Mouse (Mus musculus) neural tube, embryonic 15.5 days (tissue): ENCODE measurements around the gene Helz. TPM values are rescaled to one million over a fixed set of nuclear protein-coding genes. Genes with fewer than 3 reads are reported as not detected.

ENCODE experiments used
- ATAC-seq: fragments of 200-750 bp; cut with Nextera tagmentation; 2 replicates; pipeline ENCODE4 v1.8.0; 2017; ENCODE audit warnings: mild to moderate bottlenecking, moderate TSS enrichment, moderate library complexity; ENCODE audit not compliant: low FRiP score
- H3K27ac ChIP-seq: fragments of 300-500 bp; sonication (generic); replicated peaks from 2 replicates; pipeline ENCODE4 v1.5.1; 2015; ENCODE audit warnings: mild to moderate bottlenecking, inconsistent platforms
- H3K27me3 ChIP-seq: fragments of 300-500 bp; sonication (generic); replicated peaks from 2 replicates; pipeline ENCODE4 v1.6.1; 2015; ENCODE audit warnings: inconsistent platforms
- H3K36me3 ChIP-seq: fragments of 300-500 bp; sonication (generic); 2 replicates; pipeline ENCODE4 v1.6.1; 2015; ENCODE audit warnings: inconsistent platforms
- H3K4me1 ChIP-seq: fragments of 300-500 bp; sonication (generic); 2 replicates; pipeline ENCODE4 v1.6.1; 2015; ENCODE audit warnings: inconsistent platforms
- H3K4me2 ChIP-seq: fragments of 300-500 bp; sonication (generic); 2 replicates; pipeline ENCODE4 v1.6.1; 2015; ENCODE audit warnings: inconsistent platforms, mild to moderate bottlenecking, moderate library complexity
- H3K4me3 ChIP-seq: fragments of 300-500 bp; sonication (generic); replicated peaks from 2 replicates; pipeline ENCODE4 v1.5.1; 2015; ENCODE audit warnings: mild to moderate bottlenecking, inconsistent platforms
- H3K9ac ChIP-seq: fragments of 300-500 bp; sonication (generic); replicated peaks from 2 replicates; pipeline ENCODE4 v1.6.1; 2015; ENCODE audit warnings: mild to moderate bottlenecking, inconsistent platforms
- H3K9me3 ChIP-seq: fragments of 300-500 bp; sonication (generic); replicated peaks from 2 replicates; pipeline ENCODE4 v1.6.1; 2016; ENCODE audit warnings: inconsistent platforms
- WGBS: fragments of 180-500 bp; shearing (Covaris S2); methylation state at CpG from one replicate; pipeline ENCODE4 v1.1.7; 2015; ENCODE audit warnings: mixed read lengths; 5-methylcytosine and 5-hydroxymethylcytosine counted together
- polyA plus RNA-seq: library from polyadenylated mRNA; unstranded; fragments of >200 nt; fragmentation: Nextera tagmentation; extraction: Ambion mirVana; gene quantifications from 2 replicates; pipeline ENCODE4 v1.2.1, GENCODE M21; 2015

The Helz gene
- polyA plus RNA-seq, 1 experiment from 2014 or later: 13.5 TPM

GRCm38 (mm10) chr11:107705476-107706074 lies 157.8 kb downstream of the Helz start:
- no peaks in the 10 kb centered on the region for H3K9me3 ChIP-seq
- ATAC-seq: no peak
- H3K4me1 ChIP-seq: peaks cover 28% of the 10 kb centered on the region
- no peaks in the 10 kb centered on the region for H3K36me3 ChIP-seq
- no peak overlapping the region for H3K9ac ChIP-seq
- no peak overlapping the region for H3K4me3 ChIP-seq
- no peak overlapping the region for H3K4me2 ChIP-seq
- H3K27me3 ChIP-seq: 0 out of 2 replicates have a peak, but pooled peaks cover 2% of the 10 kb centered on the region
- H3K27ac ChIP-seq: no peak overlapping the region
- WGBS: 68% methylated on average over 11 of the region's 11 CpGs

- Histone ChIP-seq H3K27ac (no peak overlapping the region), H3K4me2 (peak overlapping the region; percentile 19; the same call in 1 of the 2 replicates), H3K36me3 (no peaks in the 10 kb centered on the region), H3K9ac (no peak overlapping the region), H3K9me3 (no peaks in the 10 kb centered on the region), H3K4me1 (peaks cover 27% of the 10 kb centered on the region), H3K27me3 (0 out of 2 replicates have a peak, but pooled peaks cover 2% of the 10 kb centered on the region), H3K4me3 (no peak overlapping the region)
- 18% methylated on average over 20 of the region's 20 CpGs for WGBS
- ATAC-seq: no peak
These were observed 160.3 kb downstream of the Helz start for GRCm38 (mm10) chr11:107707897-107708610.

GRCm38 (mm10) chr11:107710379-107710778 lies 162.6 kb downstream of the Helz start:
- Histone ChIP-seq H3K4me1 (peaks cover 15% of the 10 kb centered on the region), H3K36me3 (no peaks in the 10 kb centered on the region), H3K4me2 (no peak overlapping the region), H3K4me3 (no peak overlapping the region), H3K9ac (no peak overlapping the region), H3K27me3 (no peaks in the 10 kb centered on the region), H3K27ac (no peak overlapping the region), H3K9me3 (no peaks in the 10 kb centered on the region)
- ATAC-seq: no peak
- 85% methylated on average over 3 of the region's 3 CpGs for WGBS

- WGBS: 85% methylated on average over 7 of the region's 7 CpGs
These were observed 166.6 kb downstream of the Helz start for GRCm38 (mm10) chr11:107714368-107714767.

GRCm38 (mm10) chr11:107716332-107716938 lies 168.7 kb downstream of the Helz start, which contains the start of gene Cacng1:
Gene Cacng1, minus strand, starts transcription at chr11:107716522.
- Histone ChIP-seq H3K4me1 (no peaks in the 10 kb centered on the region), H3K4me2 (no peak within 1 kb of the TSS), H3K4me3 (no peak within 1 kb of the TSS), H3K9me3 (no peaks in the 10 kb centered on the region), H3K36me3 (no peaks in the 10 kb centered on the region), H3K27me3 (no peaks in the 10 kb centered on the region), H3K9ac (no peak within 1 kb of the TSS), H3K27ac (no peak within 1 kb of the TSS)
- WGBS: 89% methylated on average over 16 of the region's 16 CpGs
- ATAC-seq: no peak

More at GRCm38 (mm10) chr11:107714368-107714767, 166.6 kb downstream of the Helz start:
- Histone ChIP-seq H3K27ac (no peak overlapping the region), H3K4me1 (no peaks in the 10 kb centered on the region), H3K9me3 (no peaks in the 10 kb centered on the region), H3K4me2 (no peak overlapping the region), H3K36me3 (no peaks in the 10 kb centered on the region), H3K27me3 (no peaks in the 10 kb centered on the region), H3K9ac (no peak overlapping the region), H3K4me3 (no peak overlapping the region)
- no peak for ATAC-seq

- Histone ChIP-seq H3K9me3 (no peaks in the 10 kb centered on the region; the same call in 1 of the 2 replicates), H3K27me3 (no peaks in the 10 kb centered on the region), H3K9ac (no peak overlapping the region), H3K4me1 (no peaks in the 10 kb centered on the region), H3K4me2 (no peak overlapping the region), H3K27ac (no peak overlapping the region), H3K36me3 (no peaks in the 10 kb centered on the region), H3K4me3 (no peak overlapping the region)
- no peak for ATAC-seq
- 86% methylated on average over 9 of the region's 9 CpGs for WGBS
These were observed 172.7 kb downstream of the Helz start for GRCm38 (mm10) chr11:107720264-107721021.

- no peaks in the 10 kb centered on the region for H3K27me3 ChIP-seq
- H3K36me3 ChIP-seq: no peaks in the 10 kb centered on the region
- no peak overlapping the region for H3K9ac ChIP-seq
- 88% methylated on average over 7 of the region's 7 CpGs for WGBS
- no peaks in the 10 kb centered on the region; the same call in 1 of the 2 replicates for H3K9me3 ChIP-seq
- no peak overlapping the region for H3K4me3 ChIP-seq
- no peaks in the 10 kb centered on the region for H3K4me1 ChIP-seq
- ATAC-seq: no peak
- no peak overlapping the region for H3K27ac ChIP-seq
- no peak overlapping the region for H3K4me2 ChIP-seq
These were observed 173.3 kb downstream of the Helz start for GRCm38 (mm10) chr11:107721057-107721456.

- no peak for ATAC-seq
- H3K9ac ChIP-seq: no peak overlapping the region
- no peaks in the 10 kb centered on the region for H3K36me3 ChIP-seq
- H3K4me3 ChIP-seq: no peak overlapping the region
- 93% methylated on average over 8 of the region's 8 CpGs for WGBS
- H3K4me2 ChIP-seq: no peak overlapping the region
- H3K9me3 ChIP-seq: no peaks in the 10 kb centered on the region; the same call in 1 of the 2 replicates
- H3K27ac ChIP-seq: no peak overlapping the region
- H3K4me1 ChIP-seq: 0 out of 2 replicates have a peak, but pooled peaks cover 2% of the 10 kb centered on the region
- H3K27me3 ChIP-seq: no peaks in the 10 kb centered on the region
These were observed 176.9 kb downstream of the Helz start for GRCm38 (mm10) chr11:107724603-107725002.

- Histone ChIP-seq H3K9me3 (no peaks in the 10 kb centered on the region), H3K36me3 (peaks cover 8% of the 10 kb centered on the region), H3K27ac (no peak overlapping the region), H3K27me3 (no peaks in the 10 kb centered on the region), H3K4me3 (no peak overlapping the region), H3K9ac (no peak overlapping the region), H3K4me1 (0 out of 2 replicates have a peak, but pooled peaks cover 2% of the 10 kb centered on the region), H3K4me2 (no peak overlapping the region)
- ATAC-seq: no peak
- 81% methylated on average over 13 of the region's 13 CpGs for WGBS
These were observed 180.5 kb downstream of the Helz start for GRCm38 (mm10) chr11:107728073-107728863.

GRCm38 (mm10) chr11:107729141-107729540 lies 181.4 kb downstream of the Helz start:
- no peak overlapping the region for H3K4me3 ChIP-seq
- ATAC-seq: no peak
- no peak overlapping the region for H3K9ac ChIP-seq
- no peak overlapping the region for H3K4me2 ChIP-seq
- 0 out of 2 replicates have a peak, but pooled peaks cover 2% of the 10 kb centered on the region for H3K4me1 ChIP-seq
- H3K9me3 ChIP-seq: no peaks in the 10 kb centered on the region
- no peaks in the 10 kb centered on the region for H3K27me3 ChIP-seq
- WGBS: 81% methylated on average over 7 of the region's 7 CpGs
- H3K27ac ChIP-seq: 0 out of 2 replicates have a peak overlapping the region, but pooled peaks have one; percentile 28
- peaks cover 15% of the 10 kb centered on the region for H3K36me3 ChIP-seq
